Mouse (Mus musculus): ENCODE results near the gene Ccdc106. TPM values are rescaled to one million over a fixed set of nuclear protein-coding genes. Genes with fewer than 3 reads are reported as not detected.
A peak's percentile ranks its signal among the peaks of the same experiment; 100 is the strongest.

Ccdc106 gene
- polyA plus RNA-seq (2021), result 7.9 TPM

DNA sequence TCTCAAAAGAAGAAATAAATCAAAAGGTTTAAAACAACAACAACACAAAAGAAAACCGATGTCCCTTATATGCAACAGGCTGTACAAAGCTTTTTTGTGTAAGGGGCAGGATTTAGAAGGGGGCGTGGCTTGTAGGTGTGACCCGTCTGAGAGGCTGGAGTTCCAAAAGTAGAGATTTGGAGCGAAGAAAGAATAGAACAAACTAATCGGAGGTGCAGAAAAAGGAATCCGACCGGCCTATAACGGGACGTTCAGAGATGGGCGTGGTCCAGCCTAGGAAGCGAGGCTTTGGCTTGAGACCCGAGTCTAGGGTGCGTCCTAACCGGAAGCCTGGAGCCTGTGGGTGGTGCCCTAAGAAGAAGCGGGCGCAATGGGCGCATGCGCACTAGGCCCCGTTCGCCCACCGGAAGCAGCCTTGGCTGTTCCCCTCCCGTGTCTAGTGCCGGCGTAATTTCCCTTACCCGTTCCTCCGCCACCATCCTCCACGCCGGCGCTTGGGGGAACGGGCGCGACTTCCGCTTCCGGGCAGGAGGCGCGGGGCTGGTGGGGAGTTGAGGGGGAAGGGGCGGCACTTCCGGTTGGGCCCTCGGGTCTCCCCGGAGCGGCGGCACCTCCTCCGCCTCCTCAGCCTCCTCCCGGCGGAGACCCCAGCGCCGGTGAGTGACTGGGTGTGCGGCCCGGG, at the start of gene Ccdc106, which contains the start of gene Zfp865:
Ccdc106 (plus strand) TSS at position 554 of the 682 bp plus-strand sequence.
Zfp865 (plus strand) TSS at position 377 of the 682 bp plus-strand sequence.
- H3K27me3 ChIP-seq, result no peaks in the 10 kb centered on the region
- no peak for TF ChIP-seq CTCF (IDR thresholded peaks at IDR 0.05)
- CTCF ChIA-PET, result no interaction called here
- peak; percentile 95 for DNase-seq (ENCODE audit: low read depth, low spot score)
- POLR2A ChIA-PET, result interaction anchor here (1.3 to 2.0 kb wide), 3 partner anchors 14 to 42 kb away, joined by 3 to 15 read pairs (median 4); partner anchors contain the start of genes 4632433K11Rik, U2af2 and Zfp784
- in situ Hi-C loops (cut with MboI; ENCODE audit: low pct_unique_long_range_greater_than_20kb), result loop anchor here (5.0 kb wide), 1 partner anchor 42 kb away; the partner anchor contains the start of gene U2af2
- ATAC-seq, result peak; percentile 87

DNA sequence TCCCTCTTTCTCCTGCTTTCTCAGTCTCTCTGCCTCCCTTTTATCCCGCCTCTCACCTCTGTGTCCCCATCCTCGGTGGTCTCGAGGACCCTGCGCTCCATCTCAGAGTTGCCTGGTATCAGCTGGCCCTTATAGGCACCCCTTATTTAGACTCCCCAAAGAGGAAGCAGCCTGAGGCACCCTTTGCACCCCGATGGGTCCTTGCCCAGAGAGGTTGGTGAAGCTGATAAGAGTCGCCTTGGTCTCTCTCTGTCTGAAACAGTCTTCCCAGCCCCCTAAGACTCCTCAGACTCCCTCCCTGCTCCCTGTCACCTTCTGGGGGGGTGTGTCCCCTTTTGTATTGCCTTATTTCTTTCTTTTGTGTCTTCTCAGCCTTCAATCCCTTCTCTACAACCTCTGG, 49.3 kb upstream of the Ccdc106 start, which contains the start of gene Sbk3:
Sbk3 (minus strand) TSS at position 101 of the 400 bp plus-strand sequence.
- ATAC-seq (no peak), DNase-seq (ENCODE audit: low read depth, low spot score) (no peak)
- TF ChIP-seq CTCF (IDR thresholded peaks at IDR 0.05), result no peak
- POLR2A ChIA-PET, result no interaction called here
- peaks cover 2% of the 10 kb centered on the region for H3K27me3 ChIP-seq
- CTCF ChIA-PET, result no interaction called here
- in situ Hi-C loops (cut with MboI; ENCODE audit: low pct_unique_long_range_greater_than_20kb), result no loop called here

DNA sequence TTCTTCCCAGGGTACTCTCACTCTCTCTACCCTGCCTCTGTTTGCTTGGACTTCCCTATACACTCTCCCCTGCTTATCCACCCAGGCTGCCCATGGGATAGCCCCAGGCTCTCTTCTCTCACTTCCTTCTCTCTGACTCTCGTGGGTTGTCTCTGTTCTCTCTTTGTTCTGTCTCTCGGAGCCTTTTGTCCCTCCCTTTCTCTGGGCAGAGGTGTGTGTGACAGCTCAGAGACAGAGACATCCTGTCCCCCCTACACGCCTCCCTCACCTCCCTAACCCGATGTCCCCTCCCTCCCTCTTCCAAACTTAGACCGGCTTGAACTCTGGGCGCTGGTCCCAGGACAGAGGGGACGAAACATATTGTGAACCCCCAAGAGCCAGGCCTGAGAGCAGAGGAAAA, 48.6 kb upstream of the Ccdc106 start:
- in situ Hi-C loops (cut with MboI; ENCODE audit: low pct_unique_long_range_greater_than_20kb), result no loop called here
- ChIA-PET CTCF (no interaction called here), POLR2A (no interaction called here)
- ATAC-seq (no peak), DNase-seq (ENCODE audit: low read depth, low spot score) (no peak)
- no peaks in the 10 kb centered on the region for H3K27me3 ChIP-seq
- TF ChIP-seq CTCF (IDR thresholded peaks at IDR 0.05), result no peak

DNA sequence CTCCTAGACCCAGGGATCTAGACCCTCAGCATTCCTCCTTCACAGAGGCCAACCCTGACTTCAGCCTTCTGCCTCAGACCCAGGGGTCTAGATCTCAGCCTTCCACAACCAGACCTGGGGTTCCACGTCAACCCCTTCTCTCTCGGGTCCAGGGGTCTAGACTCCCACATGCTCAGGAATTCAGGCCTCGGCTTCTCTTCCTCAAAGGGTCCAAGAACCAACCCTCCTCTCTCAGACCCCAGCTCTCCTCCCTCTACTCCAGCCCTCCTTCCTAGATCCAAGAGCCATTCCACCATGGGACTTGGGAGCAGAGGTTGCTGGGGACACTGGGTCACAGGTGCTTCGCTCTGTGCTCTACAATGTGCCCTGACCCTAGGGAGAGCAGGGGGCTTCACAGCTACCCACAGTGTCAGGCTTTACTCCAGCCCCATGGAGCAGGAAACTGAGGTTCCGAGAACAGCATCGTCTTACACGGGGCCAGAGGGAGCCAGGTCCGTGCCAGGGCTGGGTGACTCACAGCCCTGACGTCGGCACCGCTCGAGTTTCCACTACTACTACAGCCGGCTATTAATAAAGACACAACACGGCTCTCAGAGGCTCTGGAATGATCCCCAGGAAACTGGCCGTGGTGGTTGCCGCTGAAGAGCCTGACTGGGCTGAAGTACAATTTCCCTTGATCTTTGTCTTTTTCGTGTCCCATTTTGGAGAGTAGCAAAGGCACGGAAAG, 47.9 kb upstream of the Ccdc106 start:
- no peaks in the 10 kb centered on the region for H3K27me3 ChIP-seq
- DNase-seq (ENCODE audit: low read depth, low spot score), result peak; percentile 9
- in situ Hi-C loops (cut with MboI; ENCODE audit: low pct_unique_long_range_greater_than_20kb), result no loop called here
- TF ChIP-seq CTCF (IDR thresholded peaks at IDR 0.05), result no peak
- ChIA-PET CTCF (interaction anchor here (1.2 kb wide), 1 partner anchor 13 kb away, joined by 3 read pairs; no protein-coding TSS in a partner anchor), POLR2A (no interaction called here)
- ATAC-seq, result peak; percentile 92

DNA sequence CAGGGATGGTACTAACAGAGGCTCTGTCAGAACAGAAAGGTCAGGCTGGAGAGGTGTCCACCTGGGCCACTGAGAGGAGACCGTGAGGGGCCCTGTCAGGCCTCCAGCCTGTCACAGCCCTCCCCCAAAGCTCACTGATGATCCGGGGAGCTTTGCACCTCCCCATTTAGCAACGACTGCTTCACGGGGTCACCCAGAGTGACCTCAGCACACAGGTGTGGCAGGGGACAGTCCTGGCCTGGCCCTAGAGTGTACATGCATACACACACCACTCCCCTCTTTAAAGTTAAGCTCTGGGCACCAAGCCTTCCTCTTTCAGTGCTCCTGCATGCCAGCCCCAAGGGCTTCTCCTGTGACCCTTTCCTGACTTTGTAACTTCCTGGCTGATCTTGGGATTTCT, 44.9 kb upstream of the Ccdc106 start:
- ATAC-seq (no peak), DNase-seq (ENCODE audit: low read depth, low spot score) (no peak)
- in situ Hi-C loops (cut with MboI; ENCODE audit: low pct_unique_long_range_greater_than_20kb), result no loop called here
- no peaks in the 10 kb centered on the region for H3K27me3 ChIP-seq
- ChIA-PET CTCF (no interaction called here), POLR2A (no interaction called here)
- TF ChIP-seq CTCF (IDR thresholded peaks at IDR 0.05), result no peak

DNA sequence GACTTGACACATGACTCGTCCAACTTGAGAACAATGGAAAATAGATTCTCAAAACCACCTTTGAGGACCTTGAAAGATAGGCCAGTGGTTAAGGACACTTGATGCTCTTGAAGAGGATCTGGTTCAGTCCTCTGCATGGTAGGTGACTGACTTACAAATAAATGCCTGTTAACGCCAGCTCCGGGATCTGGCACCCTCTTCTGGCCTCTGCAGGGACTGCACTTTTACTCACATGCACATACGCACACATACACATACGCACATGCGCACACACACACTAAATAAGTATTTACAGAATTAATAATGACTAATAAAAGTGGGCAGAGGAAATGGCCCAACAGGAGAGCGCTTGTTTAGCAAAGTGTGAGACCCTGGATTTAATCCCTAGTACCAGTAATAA, 43.5 kb upstream of the Ccdc106 start:
- CTCF ChIA-PET, result interaction anchor here (1.4 kb wide), 1 partner anchor 25 kb away, joined by 3 read pairs; no protein-coding TSS in a partner anchor
- ATAC-seq, result no peak
- no peaks in the 10 kb centered on the region for H3K27me3 ChIP-seq
- in situ Hi-C loops (cut with MboI; ENCODE audit: low pct_unique_long_range_greater_than_20kb), result no loop called here
- DNase-seq (ENCODE audit: low read depth, low spot score), result no peak
- no peak for TF ChIP-seq CTCF (IDR thresholded peaks at IDR 0.05)
- POLR2A ChIA-PET, result no interaction called here

DNA sequence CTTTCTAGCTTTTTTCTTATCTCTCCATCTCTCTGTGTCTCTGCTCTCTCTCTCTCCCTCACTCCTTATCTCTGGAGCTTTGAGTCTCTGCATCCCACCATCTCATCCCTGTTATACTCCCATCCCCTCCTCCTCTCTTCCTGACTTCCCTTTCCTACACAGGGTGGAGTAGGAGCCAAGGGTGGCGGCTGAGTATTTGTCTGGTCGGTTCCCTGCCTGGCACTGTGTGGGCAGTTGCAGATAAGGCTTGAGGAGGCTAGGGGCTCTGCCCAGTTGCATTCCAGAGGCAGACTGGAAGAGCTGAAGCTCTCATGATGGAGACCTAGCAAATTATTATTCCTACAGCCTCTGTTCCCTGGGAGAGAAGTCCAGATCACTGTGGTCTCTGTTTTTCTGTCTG, 32.1 kb upstream of the Ccdc106 start:
- ChIA-PET CTCF (interaction anchor here (0.8 kb wide), 1 partner anchor 8 kb away, joined by 3 read pairs; no protein-coding TSS in a partner anchor), POLR2A (no interaction called here)
- DNase-seq (ENCODE audit: low read depth, low spot score) (no peak), ATAC-seq (no peak)
- in situ Hi-C loops (cut with MboI; ENCODE audit: low pct_unique_long_range_greater_than_20kb), result no loop called here
- no peaks in the 10 kb centered on the region for H3K27me3 ChIP-seq
- TF ChIP-seq CTCF (IDR thresholded peaks at IDR 0.05), result no peak

DNA sequence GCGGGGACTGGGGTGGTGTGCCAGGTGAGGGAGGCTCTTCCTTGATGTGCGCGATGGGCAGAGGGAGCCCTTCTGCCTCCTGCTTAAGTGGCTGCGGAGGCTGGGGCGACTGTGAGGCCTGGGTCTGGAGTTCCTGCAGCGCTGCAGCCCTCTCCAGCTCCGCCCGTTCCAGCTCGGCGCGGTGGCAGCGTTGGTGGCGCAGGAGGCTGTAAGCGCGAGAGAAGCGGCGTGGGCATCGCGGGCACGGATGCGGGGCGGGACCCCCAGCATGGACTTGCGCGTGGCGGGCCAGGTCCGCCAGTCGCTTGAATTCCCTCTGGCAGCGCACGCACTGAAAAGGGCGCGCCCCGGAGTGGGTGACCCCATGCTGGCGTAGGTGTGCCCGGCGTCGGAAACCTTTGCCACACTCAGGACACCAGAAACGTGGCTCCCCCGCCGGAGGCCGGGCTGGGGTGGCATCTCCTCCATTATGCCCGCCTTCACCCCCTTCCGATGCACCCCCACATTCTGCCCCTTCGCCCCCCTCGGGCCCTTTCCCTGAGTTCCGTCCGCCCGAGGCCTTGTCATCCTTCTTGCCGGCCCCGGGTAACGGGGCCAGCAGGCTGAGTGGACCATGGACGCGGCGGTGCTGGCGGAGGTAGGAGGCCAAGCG, 26.9 kb upstream of the Ccdc106 start:
- no peak for TF ChIP-seq CTCF (IDR thresholded peaks at IDR 0.05)
- no peaks in the 10 kb centered on the region for H3K27me3 ChIP-seq
- CTCF ChIA-PET, result no interaction called here
- ATAC-seq, result no peak
- in situ Hi-C loops (cut with MboI; ENCODE audit: low pct_unique_long_range_greater_than_20kb), result no loop called here
- POLR2A ChIA-PET, result no interaction called here
- DNase-seq (ENCODE audit: low read depth, low spot score), result no peak

DNA sequence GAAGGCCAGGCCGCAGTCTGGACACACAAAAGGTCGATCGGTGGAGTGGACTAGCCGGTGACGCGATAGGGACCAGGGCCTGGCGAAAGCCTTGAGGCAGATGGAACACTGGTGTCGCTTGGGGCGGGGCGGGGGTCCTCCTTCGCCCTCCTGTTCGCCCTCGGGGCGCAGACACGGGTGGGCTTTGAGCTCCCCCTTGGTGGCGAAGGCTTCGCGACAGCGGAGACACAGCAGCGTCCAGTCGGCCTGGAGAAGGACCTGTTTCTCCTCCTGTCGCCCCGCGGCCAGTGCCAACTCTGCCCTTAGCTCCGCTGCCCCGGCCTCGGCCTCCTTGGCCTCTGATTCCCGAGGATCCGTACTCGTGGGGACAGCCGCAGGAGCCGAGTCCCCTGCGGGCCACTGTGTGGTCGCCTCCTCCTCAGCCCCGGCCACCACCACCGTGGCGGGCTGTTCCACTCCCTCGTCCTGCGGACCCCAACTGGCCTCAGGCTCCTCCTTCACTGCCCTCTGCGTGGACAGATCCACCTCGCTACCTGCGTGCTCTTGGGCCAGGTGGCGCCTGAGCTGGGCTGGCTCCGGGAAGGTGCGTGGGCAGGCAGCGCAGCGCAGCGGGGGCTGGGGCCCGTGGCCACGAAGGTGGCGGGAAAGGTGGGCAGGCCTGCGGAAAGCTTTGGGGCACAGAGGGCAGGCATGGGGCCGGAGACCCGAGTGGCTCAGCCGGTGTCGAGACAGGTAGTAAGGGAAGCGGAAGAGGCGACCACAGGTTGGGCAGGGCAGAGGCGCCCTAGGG, 26.2 kb upstream of the Ccdc106 start:
- ATAC-seq (no peak), DNase-seq (ENCODE audit: low read depth, low spot score) (no peak)
- TF ChIP-seq CTCF (IDR thresholded peaks at IDR 0.05), result no peak
- no peaks in the 10 kb centered on the region for H3K27me3 ChIP-seq
- in situ Hi-C loops (cut with MboI; ENCODE audit: low pct_unique_long_range_greater_than_20kb), result no loop called here
- CTCF ChIA-PET, result no interaction called here
- POLR2A ChIA-PET, result no interaction called here
